Mouse (Mus musculus): ENCODE results near the gene Gxylt1. TPM values are rescaled to one million over a fixed set of nuclear protein-coding genes. Genes with fewer than 3 reads are reported as not detected.

Gxylt1 gene
- polyA plus RNA-seq, 1 experiment from 2014 or later: 21.7 TPM

DNA sequence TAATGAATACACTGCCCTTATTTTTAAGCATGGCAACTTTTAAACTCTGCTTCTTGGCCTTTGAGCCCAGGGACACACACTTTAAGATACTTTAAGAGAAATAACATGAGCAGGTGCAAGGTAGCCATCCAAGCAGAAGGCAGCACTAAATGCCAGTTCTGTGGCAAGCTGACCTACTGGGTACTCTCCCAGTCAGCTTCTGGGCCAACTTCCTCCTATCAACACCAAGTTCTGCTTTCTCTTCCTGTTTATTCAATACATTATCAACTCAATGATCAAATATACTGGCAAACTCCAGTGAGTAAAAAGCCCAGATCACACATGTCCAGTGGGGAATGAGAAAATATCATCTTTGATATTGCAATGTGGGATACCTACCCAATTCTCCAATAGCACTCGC, 7.0 kb downstream of the Gxylt1 start:
- 97% methylated on average over 1 of the region's 1 CpGs for WGBS
- H3K4me1 ChIP-seq (replicated peaks; ENCODE audit: control insufficient read depth, insufficient read depth, low read length): no peaks in the 10 kb centered on the region
- no peaks in the 10 kb centered on the region for H3K9me3 ChIP-seq (ENCODE audit: control insufficient read depth, low read length)
- no peak for DNase-seq (ENCODE audit: low spot score)
- H3K27ac ChIP-seq (ENCODE audit: low read depth, low read length): no peak overlapping the region
- no peak overlapping the region for H3K9ac ChIP-seq (ENCODE audit: low read length)
- no peaks in the 10 kb centered on the region for H3K27me3 ChIP-seq (ENCODE audit: control insufficient read depth, insufficient read depth, low read length)
- H3K4me2 ChIP-seq (ENCODE audit: low read depth, low read length, severe bottlenecking): no peak overlapping the region
- no peak for ATAC-seq (replicated peaks; ENCODE audit: low FRiP score)
- no peak overlapping the region for H3K4me3 ChIP-seq (ENCODE audit: low read depth, low read length)
- no peaks in the 10 kb centered on the region for H3K36me3 ChIP-seq (ENCODE audit: control insufficient read depth, insufficient read depth, low read length)

DNA sequence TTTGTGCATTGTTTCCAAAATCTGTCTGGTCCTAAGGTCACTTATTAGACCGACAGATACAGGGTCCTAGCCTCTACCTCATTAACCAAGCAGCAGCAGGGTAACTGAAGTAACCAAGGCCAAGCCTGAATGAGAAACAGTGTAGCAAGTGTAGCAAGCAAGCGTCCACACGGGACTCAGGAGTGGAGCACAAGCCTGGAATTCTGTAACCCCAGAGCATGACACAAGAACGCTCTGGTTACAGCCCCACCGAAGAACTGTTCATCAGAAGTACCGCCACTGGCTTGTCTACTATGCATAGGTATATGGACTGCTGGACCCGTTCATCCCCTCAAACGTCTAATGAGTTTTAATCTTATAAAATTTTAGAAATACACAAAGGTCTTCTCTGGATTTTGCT, 7.5 kb downstream of the Gxylt1 start:
- Histone ChIP-seq H3K9ac (ENCODE audit: low read length) (no peak overlapping the region), H3K36me3 (ENCODE audit: control insufficient read depth, insufficient read depth, low read length) (no peaks in the 10 kb centered on the region), H3K27ac (ENCODE audit: low read depth, low read length) (no peak overlapping the region), H3K27me3 (ENCODE audit: control insufficient read depth, insufficient read depth, low read length) (no peaks in the 10 kb centered on the region), H3K4me2 (ENCODE audit: low read depth, low read length, severe bottlenecking) (no peak overlapping the region), H3K4me3 (ENCODE audit: low read depth, low read length) (no peak overlapping the region), H3K4me1 (replicated peaks; ENCODE audit: control insufficient read depth, insufficient read depth, low read length) (no peaks in the 10 kb centered on the region), H3K9me3 (ENCODE audit: control insufficient read depth, low read length) (no peaks in the 10 kb centered on the region)
- no peak for ATAC-seq (replicated peaks; ENCODE audit: low FRiP score)
- DNase-seq (ENCODE audit: low spot score): no peak
- 82% methylated on average over 8 of the region's 8 CpGs for WGBS

DNA sequence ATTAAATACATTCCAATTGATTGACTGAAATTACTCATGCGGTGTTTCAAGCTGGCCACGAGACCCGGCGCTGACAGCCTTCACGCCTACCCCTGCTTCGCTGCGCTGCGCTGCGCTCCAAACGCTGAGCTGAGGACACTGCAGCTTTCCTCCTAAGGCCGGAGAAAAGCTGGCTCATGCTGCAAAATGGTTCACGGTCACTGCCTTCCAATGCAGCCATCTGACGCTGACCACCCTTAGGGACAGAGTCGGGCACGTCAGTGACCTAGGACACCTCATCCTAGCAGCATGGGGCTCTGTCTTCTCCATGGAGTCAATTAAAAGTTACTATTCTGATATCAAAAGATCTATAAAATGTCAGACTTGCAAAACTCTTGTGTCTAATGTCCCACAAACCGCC, 8.6 kb downstream of the Gxylt1 start:
- H3K4me1 ChIP-seq (replicated peaks; ENCODE audit: control insufficient read depth, insufficient read depth, low read length): no peaks in the 10 kb centered on the region
- H3K27me3 ChIP-seq (ENCODE audit: control insufficient read depth, insufficient read depth, low read length): no peaks in the 10 kb centered on the region
- H3K9me3 ChIP-seq (ENCODE audit: control insufficient read depth, low read length): no peaks in the 10 kb centered on the region
- no peaks in the 10 kb centered on the region for H3K36me3 ChIP-seq (ENCODE audit: control insufficient read depth, insufficient read depth, low read length)
- H3K27ac ChIP-seq (ENCODE audit: low read depth, low read length): no peak overlapping the region
- no peak overlapping the region for H3K4me2 ChIP-seq (ENCODE audit: low read depth, low read length, severe bottlenecking)
- ATAC-seq (replicated peaks; ENCODE audit: low FRiP score) (0 out of 2 replicates have a peak, but pooled peaks have one; percentile 18), DNase-seq (ENCODE audit: low spot score) (no peak)
- WGBS: 77% methylated on average over 16 of the region's 16 CpGs
- H3K4me3 ChIP-seq (ENCODE audit: low read depth, low read length): no peak overlapping the region
- H3K9ac ChIP-seq (ENCODE audit: low read length): no peak overlapping the region

- H3K27ac ChIP-seq (ENCODE audit: low read depth, low read length): no peak overlapping the region
- no peaks in the 10 kb centered on the region for H3K9me3 ChIP-seq (ENCODE audit: control insufficient read depth, low read length)
- WGBS: 71% methylated on average over 2 of the region's 2 CpGs
- H3K9ac ChIP-seq (ENCODE audit: low read length): no peak overlapping the region
- no peaks in the 10 kb centered on the region for H3K36me3 ChIP-seq (ENCODE audit: control insufficient read depth, insufficient read depth, low read length)
- H3K4me2 ChIP-seq (ENCODE audit: low read depth, low read length, severe bottlenecking): no peak overlapping the region
- no peak for DNase-seq (ENCODE audit: low spot score)
- H3K4me3 ChIP-seq (ENCODE audit: low read depth, low read length): no peak overlapping the region
- H3K27me3 ChIP-seq (ENCODE audit: control insufficient read depth, insufficient read depth, low read length): no peaks in the 10 kb centered on the region
- ATAC-seq (replicated peaks; ENCODE audit: low FRiP score): no peak
- no peaks in the 10 kb centered on the region for H3K4me1 ChIP-seq (replicated peaks; ENCODE audit: control insufficient read depth, insufficient read depth, low read length)
Measured at GRCm38 (mm10) chr15:93265728-93266127, 9.3 kb downstream of the Gxylt1 start.

GRCm38 (mm10) chr15:93265231-93265630, 9.7 kb downstream of the Gxylt1 start:
- WGBS: 90% methylated on average over 3 of the region's 3 CpGs
- no peak overlapping the region for H3K4me3 ChIP-seq (ENCODE audit: low read depth, low read length)
- no peaks in the 10 kb centered on the region for H3K36me3 ChIP-seq (ENCODE audit: control insufficient read depth, insufficient read depth, low read length)
- no peaks in the 10 kb centered on the region for H3K9me3 ChIP-seq (ENCODE audit: control insufficient read depth, low read length)
- H3K4me1 ChIP-seq (replicated peaks; ENCODE audit: control insufficient read depth, insufficient read depth, low read length): no peaks in the 10 kb centered on the region
- DNase-seq (ENCODE audit: low spot score) (no peak), ATAC-seq (replicated peaks; ENCODE audit: low FRiP score) (no peak)
- no peak overlapping the region for H3K4me2 ChIP-seq (ENCODE audit: low read depth, low read length, severe bottlenecking)
- no peak overlapping the region for H3K9ac ChIP-seq (ENCODE audit: low read length)
- no peak overlapping the region for H3K27ac ChIP-seq (ENCODE audit: low read depth, low read length)
- no peaks in the 10 kb centered on the region for H3K27me3 ChIP-seq (ENCODE audit: control insufficient read depth, insufficient read depth, low read length)

GRCm38 (mm10) chr15:93264221-93264620, 10.8 kb downstream of the Gxylt1 start:
- Histone ChIP-seq H3K4me3 (ENCODE audit: low read depth, low read length) (no peak overlapping the region), H3K27me3 (ENCODE audit: control insufficient read depth, insufficient read depth, low read length) (no peaks in the 10 kb centered on the region), H3K9ac (ENCODE audit: low read length) (no peak overlapping the region), H3K27ac (ENCODE audit: low read depth, low read length) (no peak overlapping the region), H3K4me1 (replicated peaks; ENCODE audit: control insufficient read depth, insufficient read depth, low read length) (no peaks in the 10 kb centered on the region), H3K4me2 (ENCODE audit: low read depth, low read length, severe bottlenecking) (no peak overlapping the region), H3K36me3 (ENCODE audit: control insufficient read depth, insufficient read depth, low read length) (no peaks in the 10 kb centered on the region), H3K9me3 (ENCODE audit: control insufficient read depth, low read length) (no peaks in the 10 kb centered on the region)
- no peak for ATAC-seq (replicated peaks; ENCODE audit: low FRiP score)
- DNase-seq (ENCODE audit: low spot score): no peak
- WGBS: 91% methylated on average over 3 of the region's 3 CpGs

DNA sequence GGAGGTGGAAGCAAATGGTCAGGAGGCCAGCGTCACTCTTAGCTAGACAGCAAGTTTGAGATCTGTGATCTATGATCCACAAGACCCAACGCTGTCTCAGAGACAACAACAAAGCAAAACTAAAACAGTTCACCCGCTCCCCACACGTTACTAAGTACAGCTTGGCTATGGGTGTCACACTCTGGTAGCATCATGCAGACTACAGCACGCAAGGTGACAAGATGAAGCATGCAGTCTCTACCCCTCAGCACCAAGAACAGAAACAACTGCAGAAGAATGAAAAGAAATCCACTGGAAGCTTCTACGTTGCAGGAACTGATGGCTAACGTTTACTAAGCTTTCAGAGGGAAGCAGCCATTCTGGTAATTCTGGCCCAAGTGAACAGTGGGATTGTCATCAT, 11.4 kb downstream of the Gxylt1 start:
- 91% methylated on average over 7 of the region's 7 CpGs for WGBS
- no peak overlapping the region for H3K9ac ChIP-seq (ENCODE audit: low read length)
- H3K9me3 ChIP-seq (ENCODE audit: control insufficient read depth, low read length): no peaks in the 10 kb centered on the region
- H3K27me3 ChIP-seq (ENCODE audit: control insufficient read depth, insufficient read depth, low read length): no peaks in the 10 kb centered on the region
- no peak for ATAC-seq (replicated peaks; ENCODE audit: low FRiP score)
- no peak for DNase-seq (ENCODE audit: low spot score)
- H3K4me2 ChIP-seq (ENCODE audit: low read depth, low read length, severe bottlenecking): no peak overlapping the region
- no peak overlapping the region for H3K4me3 ChIP-seq (ENCODE audit: low read depth, low read length)
- H3K4me1 ChIP-seq (replicated peaks; ENCODE audit: control insufficient read depth, insufficient read depth, low read length): no peaks in the 10 kb centered on the region
- no peaks in the 10 kb centered on the region for H3K36me3 ChIP-seq (ENCODE audit: control insufficient read depth, insufficient read depth, low read length)
- no peak overlapping the region for H3K27ac ChIP-seq (ENCODE audit: low read depth, low read length)

DNA sequence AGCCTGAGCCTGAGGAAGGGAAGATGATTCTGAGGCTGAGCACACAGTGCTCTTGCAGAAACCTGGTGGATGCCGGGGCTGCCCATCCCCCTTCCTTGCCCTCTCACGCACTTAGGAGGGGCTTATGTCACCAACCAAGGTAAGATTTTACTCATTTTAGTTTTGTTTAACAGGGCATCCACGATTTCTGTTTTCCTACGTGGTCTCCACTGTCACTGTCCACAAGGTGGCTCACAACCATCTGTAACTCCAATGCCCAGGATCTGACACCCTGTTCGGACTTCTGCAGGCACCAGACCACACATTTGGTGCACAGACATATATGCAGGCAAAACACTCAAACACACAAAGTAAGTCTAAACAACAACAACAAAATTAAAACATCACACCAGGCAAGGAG, 12.2 kb downstream of the Gxylt1 start:
- DNase-seq (ENCODE audit: low spot score) (no peak), ATAC-seq (replicated peaks; ENCODE audit: low FRiP score) (no peak)
- Histone ChIP-seq H3K27ac (ENCODE audit: low read depth, low read length) (no peak overlapping the region), H3K4me2 (ENCODE audit: low read depth, low read length, severe bottlenecking) (no peak overlapping the region), H3K36me3 (ENCODE audit: control insufficient read depth, insufficient read depth, low read length) (no peaks in the 10 kb centered on the region), H3K4me1 (replicated peaks; ENCODE audit: control insufficient read depth, insufficient read depth, low read length) (no peaks in the 10 kb centered on the region), H3K4me3 (ENCODE audit: low read depth, low read length) (no peak overlapping the region), H3K27me3 (ENCODE audit: control insufficient read depth, insufficient read depth, low read length) (no peaks in the 10 kb centered on the region), H3K9me3 (ENCODE audit: control insufficient read depth, low read length) (no peaks in the 10 kb centered on the region), H3K9ac (ENCODE audit: low read length) (no peak overlapping the region)
- 73% methylated on average over 5 of the region's 5 CpGs for whole genome bisulfite sequencing

DNA sequence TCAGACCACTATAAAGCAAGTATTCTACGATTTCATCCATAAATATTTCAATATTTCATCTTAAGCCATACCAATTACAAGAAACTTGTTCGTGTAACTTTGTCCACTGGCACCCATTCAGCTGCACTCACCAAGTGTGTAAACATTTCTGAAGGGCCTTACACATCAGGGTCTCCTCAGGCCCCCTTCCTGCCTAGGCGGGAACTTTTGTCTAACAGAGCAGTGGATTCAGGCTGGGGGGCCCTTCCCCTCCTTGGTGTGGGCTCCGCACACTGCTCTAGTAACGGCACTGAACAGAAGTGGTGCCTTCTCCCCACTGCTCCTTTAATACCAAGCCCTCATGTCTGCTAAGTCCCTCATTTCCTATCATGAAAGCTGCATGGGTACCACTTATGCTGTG, 12.7 kb downstream of the Gxylt1 start:
- Histone ChIP-seq H3K9ac (ENCODE audit: low read length) (no peak overlapping the region), H3K36me3 (ENCODE audit: control insufficient read depth, insufficient read depth, low read length) (no peaks in the 10 kb centered on the region), H3K27me3 (ENCODE audit: control insufficient read depth, insufficient read depth, low read length) (no peaks in the 10 kb centered on the region), H3K4me3 (ENCODE audit: low read depth, low read length) (no peak overlapping the region), H3K27ac (ENCODE audit: low read depth, low read length) (no peak overlapping the region), H3K9me3 (ENCODE audit: control insufficient read depth, low read length) (no peaks in the 10 kb centered on the region), H3K4me2 (ENCODE audit: low read depth, low read length, severe bottlenecking) (no peak overlapping the region), H3K4me1 (replicated peaks; ENCODE audit: control insufficient read depth, insufficient read depth, low read length) (no peaks in the 10 kb centered on the region)
- DNase-seq (ENCODE audit: low spot score) (no peak), ATAC-seq (replicated peaks; ENCODE audit: low FRiP score) (no peak)
- 88% methylated on average over 5 of the region's 5 CpGs for WGBS
